Mouse (Mus musculus) spleen, adult 2 months (tissue): ENCODE measurements around the gene Rsph14. TPM values are rescaled to one million over a fixed set of nuclear protein-coding genes. Genes with fewer than 3 reads are reported as not detected.

Source experiments
- DNase-seq, 2 experiments: peaks; one replicate each; pipeline versions ENCODE4 v3.0.0 to v3.0.0-alpha.2; 2012 to 2021; ENCODE audit warnings: low spot score in 2 of 2, low read depth in 1 of 2
- H3K27ac ChIP-seq: fragments of 200-500 bp; 2 replicates; pipeline ENCODE4 v1.5.1; 2012; ENCODE audit warnings: low read length, inconsistent platforms; ENCODE audit not compliant: insufficient read depth
- H3K27me3 ChIP-seq: fragments of 200-500 bp; 2 replicates; pipeline ENCODE4 v1.6.1; 2012; ENCODE audit warnings: mild to moderate bottlenecking, moderate library complexity, low read length, inconsistent platforms; ENCODE audit not compliant: control insufficient read depth, insufficient read depth
- H3K36me3 ChIP-seq: fragments of 200-500 bp; 2 replicates; pipeline ENCODE4 v1.6.1; 2012; ENCODE audit warnings: mild to moderate bottlenecking, low read length, inconsistent platforms; ENCODE audit not compliant: control insufficient read depth, insufficient read depth
- H3K4me1 ChIP-seq: fragments of 200-500 bp; 2 replicates; pipeline ENCODE4 v1.6.1; 2011; ENCODE audit warnings: inconsistent platforms; ENCODE audit not compliant: control insufficient read depth, insufficient read depth, insufficient read length
- H3K4me3 ChIP-seq: fragments of 200-500 bp; 2 replicates; pipeline ENCODE4 v1.5.1; 2011; ENCODE audit warnings: mild to moderate bottlenecking, inconsistent platforms; ENCODE audit not compliant: insufficient read depth, insufficient read length; ENCODE audit errors: extremely low read depth
- CTCF ChIP-seq: fragments of 200-500 bp; IDR thresholded peaks from 2 replicates; pipeline ENCODE4 v1.5.1; 2011; ENCODE audit warnings: mild to moderate bottlenecking, inconsistent platforms; ENCODE audit not compliant: insufficient read depth, insufficient read length, insufficient replicate concordance; ENCODE audit errors: extremely low read depth
- POLR2A ChIP-seq: fragments of 200-500 bp; IDR thresholded peaks from 2 replicates; pipeline ENCODE4 v1.6.1; 2011; ENCODE audit warnings: low read depth, low read length, inconsistent platforms
- WGBS: fragments of 180-500 bp; shearing (Covaris S2); methylation state at CpG from one replicate; pipeline ENCODE4 v1.1.7; 2018; 5-methylcytosine and 5-hydroxymethylcytosine counted together
- polyA plus RNA-seq: library from polyadenylated mRNA; depleted of rRNA; stranded (reverse); fragments of >200 nt; gene quantifications from 2 replicates; pipeline ENCODE4 v1.2.3, GENCODE M21; 2012

The Rsph14 gene
- polyA plus RNA-seq, 1 experiment = not detected

DNA sequence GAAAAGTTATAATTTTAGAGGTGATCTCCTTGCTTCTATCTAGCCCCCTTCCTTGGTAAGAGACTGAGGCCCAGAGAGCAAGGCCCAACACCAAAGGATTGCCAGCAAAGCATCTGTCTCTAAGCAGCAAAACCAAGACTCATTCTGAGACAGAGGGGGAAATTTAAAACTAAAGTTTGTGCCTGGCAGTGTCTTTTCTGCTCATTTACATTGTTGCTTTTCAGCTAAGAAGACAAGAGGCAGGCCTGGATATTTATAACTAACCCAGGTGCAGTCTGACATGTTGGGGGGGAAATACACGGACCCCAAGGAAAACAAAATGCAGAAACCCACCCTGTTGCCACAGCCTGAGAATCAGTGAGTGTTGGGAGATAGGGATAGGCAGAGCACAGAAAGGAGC lies 68.0 kb downstream of the Rsph14 start:
- H3K4me1 ChIP-seq = no peaks in the 10 kb centered on the region; the same call in none of the 2 replicates
- no peak for TF ChIP-seq POLR2A
- no peak for TF ChIP-seq CTCF
- H3K27ac ChIP-seq = no peak overlapping the region
- no peak for DNase-seq
- no peaks in the 10 kb centered on the region for H3K36me3 ChIP-seq
- WGBS = 79% methylated on average over 1 of the region's 1 CpGs
- H3K4me3 ChIP-seq = no peak overlapping the region
- H3K27me3 ChIP-seq = peaks cover 2% of the 10 kb centered on the region

DNA sequence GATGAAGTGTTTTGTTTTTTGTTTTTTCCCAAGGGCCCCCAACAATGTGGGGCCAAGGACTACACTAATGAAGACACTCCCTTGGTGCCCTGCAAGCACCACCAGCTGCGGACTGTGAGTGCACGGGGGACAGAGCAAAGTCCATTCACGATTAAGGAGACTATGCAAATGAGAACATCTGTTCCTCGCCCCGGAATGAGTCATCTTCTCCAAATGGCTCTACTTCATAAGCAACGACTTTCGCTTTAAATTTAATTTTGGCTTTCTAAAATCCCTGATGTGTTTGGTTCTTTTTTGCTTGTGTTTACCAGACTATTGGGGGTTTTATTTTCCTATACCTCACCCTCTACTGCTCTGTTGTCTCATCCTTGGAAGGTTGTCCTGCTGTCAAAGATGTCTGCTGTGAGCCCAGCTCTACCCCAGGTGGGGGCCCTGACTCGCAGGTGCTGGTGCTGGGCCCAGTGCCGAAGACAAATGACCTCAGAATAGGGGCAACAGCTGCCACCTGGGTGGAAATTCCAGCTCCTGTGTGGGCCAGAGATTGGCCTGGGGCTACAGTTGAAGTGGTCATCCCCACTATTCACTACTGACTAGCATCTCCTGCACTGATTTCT lies 79.4 kb downstream of the Rsph14 start:
- H3K36me3 ChIP-seq = no peaks in the 10 kb centered on the region
- H3K27ac ChIP-seq = no peak overlapping the region
- H3K27me3 ChIP-seq = no peaks in the 10 kb centered on the region
- WGBS = 49% methylated on average over 9 of the region's 9 CpGs
- no peak for DNase-seq
- H3K4me3 ChIP-seq = no peak overlapping the region
- H3K4me1 ChIP-seq = no peaks in the 10 kb centered on the region
- TF ChIP-seq CTCF (no peak), POLR2A (no peak)

DNA sequence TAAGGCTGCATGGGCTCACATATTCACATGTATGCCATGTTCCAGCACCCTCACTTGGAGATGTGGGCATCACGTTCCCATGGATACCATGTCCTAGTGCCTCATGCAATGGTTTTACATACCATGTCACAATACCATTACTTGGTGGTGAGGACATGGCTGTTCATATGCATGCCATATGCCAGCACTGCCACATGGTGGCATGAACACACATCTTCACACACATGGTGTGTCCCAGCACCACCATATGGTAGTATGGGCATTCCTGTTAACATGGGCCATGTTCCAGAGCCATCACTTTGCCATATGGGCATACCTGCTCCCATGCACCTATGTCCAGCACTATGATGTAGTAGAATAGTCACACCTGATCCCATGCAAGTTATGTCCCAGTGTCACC lies 91.6 kb downstream of the Rsph14 start:
- Histone ChIP-seq H3K27ac (no peak overlapping the region), H3K4me3 (no peak overlapping the region), H3K4me1 (no peaks in the 10 kb centered on the region), H3K27me3 (no peaks in the 10 kb centered on the region), H3K36me3 (no peaks in the 10 kb centered on the region)
- TF ChIP-seq POLR2A (no peak), CTCF (no peak)
- 90% methylated on average over 1 of the region's 1 CpGs for WGBS
- no peak for DNase-seq

DNA sequence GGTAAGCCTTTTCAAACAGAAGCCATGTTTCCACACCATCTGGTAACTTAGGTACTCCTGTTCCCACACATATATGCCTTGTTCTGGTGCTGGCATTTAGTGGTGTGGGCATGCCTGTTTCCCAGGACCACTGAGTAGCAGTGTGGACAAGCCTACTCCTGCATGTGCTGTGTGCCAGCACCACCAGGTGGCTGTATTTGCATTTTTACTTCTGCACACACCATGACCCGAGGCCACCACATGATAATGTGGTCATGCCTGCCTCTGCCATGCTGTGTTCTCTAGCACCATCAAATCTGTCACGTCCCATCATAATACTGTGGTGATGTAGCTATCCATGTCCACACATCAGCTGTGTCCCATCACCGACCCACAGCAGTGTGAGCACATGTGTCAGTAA lies 93.1 kb downstream of the Rsph14 start:
- H3K4me3 ChIP-seq = no peak overlapping the region
- no peaks in the 10 kb centered on the region for H3K4me1 ChIP-seq
- 51% methylated on average over 3 of the region's 3 CpGs for WGBS
- no peak overlapping the region for H3K27ac ChIP-seq
- H3K27me3 ChIP-seq = no peaks in the 10 kb centered on the region
- no peak for DNase-seq
- H3K36me3 ChIP-seq = no peaks in the 10 kb centered on the region
- TF ChIP-seq CTCF (no peak), POLR2A (no peak)

DNA sequence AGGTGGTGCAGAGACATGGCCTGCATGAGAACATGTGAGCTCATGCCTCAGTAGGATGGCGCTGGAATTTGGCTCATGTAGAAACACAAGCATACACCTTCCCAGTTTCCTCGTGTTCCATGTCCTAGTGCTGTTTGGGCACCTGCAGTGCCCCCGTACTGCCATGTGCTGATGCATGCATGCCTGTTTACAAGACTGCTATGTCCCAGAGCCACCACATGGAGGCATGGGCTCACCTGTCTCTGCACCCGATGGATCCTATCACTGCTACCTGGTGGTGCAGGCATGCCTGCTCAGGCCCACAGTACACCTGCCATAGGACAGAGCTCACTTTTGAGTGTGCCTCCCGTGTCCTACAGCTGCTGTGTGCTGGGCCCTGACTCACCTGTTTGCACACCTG lies 94.0 kb downstream of the Rsph14 start:
- no peaks in the 10 kb centered on the region for H3K27me3 ChIP-seq
- no peak for TF ChIP-seq POLR2A
- TF ChIP-seq CTCF = no peak
- no peaks in the 10 kb centered on the region for H3K4me1 ChIP-seq
- WGBS = 78% methylated on average over 5 of the region's 5 CpGs
- no peak overlapping the region for H3K27ac ChIP-seq
- H3K4me3 ChIP-seq = no peak overlapping the region
- no peak for DNase-seq
- H3K36me3 ChIP-seq = no peaks in the 10 kb centered on the region

DNA sequence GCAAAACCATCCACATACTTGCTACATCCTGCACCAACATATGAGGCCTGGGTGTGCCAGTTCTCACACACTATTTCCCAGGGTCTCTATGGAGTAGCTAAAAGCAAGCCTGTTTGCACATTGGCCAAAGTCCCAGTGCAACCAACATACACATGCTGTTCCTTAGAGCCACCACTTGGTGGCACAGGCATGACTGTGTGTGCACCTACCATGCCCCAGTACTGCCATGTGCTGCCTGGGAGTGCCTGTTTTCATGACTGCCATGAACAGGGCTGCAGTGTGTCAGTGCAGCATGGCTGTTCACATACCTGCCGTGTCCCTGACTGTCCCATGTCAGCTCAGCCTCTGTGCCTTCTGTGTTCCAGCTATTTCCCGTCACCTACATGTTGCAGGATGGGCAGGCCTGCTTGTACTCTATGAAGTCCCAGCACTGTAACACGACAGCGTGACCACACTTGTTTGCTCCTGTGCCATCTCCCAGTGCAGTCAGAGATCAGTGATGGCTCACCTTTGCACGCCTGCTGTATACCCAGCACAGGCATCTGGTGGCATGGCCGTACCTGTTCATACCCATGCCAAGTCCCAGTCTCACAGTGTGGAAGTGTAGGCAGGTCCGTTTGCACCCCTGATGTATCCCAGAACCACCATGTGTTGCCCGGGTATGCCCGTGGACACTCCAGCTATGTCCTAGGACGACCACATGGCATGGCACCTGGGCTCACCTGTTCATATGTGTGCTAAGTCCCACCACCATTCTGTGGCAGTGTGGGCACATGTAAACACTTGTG lies 95.2 kb downstream of the Rsph14 start:
- no peaks in the 10 kb centered on the region for H3K4me1 ChIP-seq
- no peak overlapping the region for H3K27ac ChIP-seq
- WGBS = 86% methylated on average over 10 of the region's 10 CpGs
- no peak for DNase-seq
- no peaks in the 10 kb centered on the region for H3K27me3 ChIP-seq
- TF ChIP-seq POLR2A (no peak), CTCF (peak; percentile 43; the same call in 1 of the 2 replicates)
- H3K4me3 ChIP-seq = no peak overlapping the region
- H3K36me3 ChIP-seq = no peaks in the 10 kb centered on the region

DNA sequence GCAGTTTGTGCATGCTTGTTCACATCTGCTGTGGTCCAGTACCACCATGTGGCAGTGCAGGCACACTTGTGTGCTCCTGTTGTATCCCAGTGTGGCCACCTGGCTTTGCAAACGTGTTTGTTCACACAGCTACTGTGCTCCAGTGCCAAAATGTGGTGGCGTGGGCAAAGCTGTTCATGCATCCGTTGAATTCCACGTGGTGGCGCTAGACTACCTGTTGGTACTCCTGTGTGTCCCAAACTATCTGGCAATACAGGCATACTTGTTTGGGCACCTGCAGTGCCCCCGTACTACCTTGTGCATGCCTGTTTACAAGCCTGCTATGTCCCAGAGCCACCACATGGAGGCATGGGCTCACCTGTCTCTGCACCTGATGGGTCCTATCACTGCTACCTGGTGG lies 97.4 kb downstream of the Rsph14 start:
- H3K36me3 ChIP-seq = no peaks in the 10 kb centered on the region
- 36% methylated on average over 6 of the region's 6 CpGs for WGBS
- H3K4me3 ChIP-seq = no peak overlapping the region
- no peak overlapping the region for H3K27ac ChIP-seq
- TF ChIP-seq POLR2A = no peak
- peak; percentile 5; the same call in 1 of the 2 replicates for TF ChIP-seq CTCF
- H3K27me3 ChIP-seq = no peaks in the 10 kb centered on the region
- H3K4me1 ChIP-seq = no peaks in the 10 kb centered on the region
- DNase-seq = no peak
